Mouse (Mus musculus) MEL (cell line): ENCODE data around the gene Islr2. TPM values are rescaled to one million over a fixed set of nuclear protein-coding genes. Genes with fewer than 3 reads are reported as not detected.

ENCODE experiments used
- DNase-seq: peaks from one replicate; pipeline ENCODE4 v3.0.0; 2011; ENCODE audit warnings: low read depth, low spot score
- H3K27ac ChIP-seq: 2 replicates; pipeline ENCODE4 v1.5.1; 2012; ENCODE audit warnings: low read depth, mild to moderate bottlenecking, control low read depth, low read length, moderate library complexity; ENCODE audit not compliant: control insufficient read depth
- H3K27me3 ChIP-seq, 2 experiments: fragments of 150-350 bp in 1 of 2; sonication (generic) in 1 of 2; 2 replicates each; pipeline ENCODE4 v1.6.1; 2012; ENCODE audit warnings: low read length in 2 of 2, mild to moderate bottlenecking in 2 of 2, improper control_type of control experiment in 1 of 2, moderate library complexity in 1 of 2; ENCODE audit not compliant: insufficient read depth in 2 of 2, control insufficient read depth in 1 of 2
- H3K36me3 ChIP-seq, 2 experiments: 2 replicates each; pipeline ENCODE4 v1.6.1; 2012 to 2014; ENCODE audit warnings: low read length in 2 of 2, improper control_type of control experiment in 1 of 2, inconsistent platforms in 1 of 2, mild to moderate bottlenecking in 1 of 2; ENCODE audit not compliant: insufficient read depth in 2 of 2, control insufficient read depth in 1 of 2
- H3K4me1 ChIP-seq, 2 experiments: fragments of 150-350 bp in 1 of 2; sonication (generic) in 1 of 2; 2 replicates each; pipeline ENCODE4 v1.6.1; 2012; ENCODE audit warnings: low read length in 2 of 2, improper control_type of control experiment in 1 of 2, mild to moderate bottlenecking in 1 of 2; ENCODE audit not compliant: insufficient read depth in 2 of 2, control insufficient read depth in 1 of 2
- H3K4me3 ChIP-seq, 2 experiments: fragments of 150-350 bp in 1 of 2; sonication (generic) in 1 of 2; 2 replicates each; pipeline ENCODE4 v1.5.1; 2012; ENCODE audit warnings: low read depth in 2 of 2, low read length in 2 of 2, mild to moderate bottlenecking in 2 of 2, moderate library complexity in 2 of 2, control low read depth in 1 of 2, improper control_type of control experiment in 1 of 2; ENCODE audit not compliant: control insufficient read depth in 1 of 2, insufficient read depth in 1 of 2
- H3K79me2 ChIP-seq: 2 replicates; pipeline ENCODE4 v1.6.1; 2012; ENCODE audit warnings: mild to moderate bottlenecking, low read length, moderate library complexity; ENCODE audit not compliant: control insufficient read depth, poor library complexity, insufficient read depth
- H3K9ac ChIP-seq: 2 replicates; pipeline ENCODE4 v1.6.1; 2012; ENCODE audit warnings: low read depth, mild to moderate bottlenecking, control low read depth, low read length, moderate library complexity; ENCODE audit not compliant: control insufficient read depth, poor library complexity, severe bottlenecking
- H3K9me3 ChIP-seq: fragments of 150-350 bp; sonication (generic); replicated peaks from 2 replicates; pipeline ENCODE4 v1.6.1; 2012; ENCODE audit warnings: mild to moderate bottlenecking, low read length, improper control_type of control experiment, moderate library complexity; ENCODE audit not compliant: insufficient read depth
- BHLHE40 ChIP-seq: IDR thresholded peaks from 2 replicates; pipeline ENCODE4 v1.6.1; 2012; ENCODE audit warnings: low read depth, mild to moderate bottlenecking, inconsistent platforms, low read length, improper control_type of control experiment, borderline replicate concordance
- CHD1 ChIP-seq: IDR thresholded peaks from 2 replicates; pipeline ENCODE4 v1.6.1; 2012; ENCODE audit warnings: low read depth, mild to moderate bottlenecking, inconsistent platforms, low read length, improper control_type of control experiment
- CHD2 ChIP-seq: IDR thresholded peaks from 2 replicates; pipeline ENCODE4 v1.6.1; 2011; ENCODE audit warnings: low read length, improper control_type of control experiment
- E2F4 ChIP-seq: IDR thresholded peaks from 2 replicates; pipeline ENCODE4 v1.6.1; 2011; ENCODE audit warnings: low read depth, low read length, improper control_type of control experiment, borderline replicate concordance
- ELF1 ChIP-seq: IDR thresholded peaks from 2 replicates; pipeline ENCODE4 v1.6.1; 2014; ENCODE audit warnings: low read depth, mild to moderate bottlenecking, inconsistent platforms, low read length, improper control_type of control experiment, moderate library complexity
- EP300 ChIP-seq, 2 experiments: IDR thresholded peaks; 2 replicates each; pipeline ENCODE4 v1.6.1; 2011; ENCODE audit warnings: improper control_type of control experiment in 2 of 2, low read length in 2 of 2, low read depth in 1 of 2, mild to moderate bottlenecking in 1 of 2
- ETS1 ChIP-seq: IDR thresholded peaks from 2 replicates; pipeline ENCODE4 v1.6.1; 2012; ENCODE audit warnings: low read depth, mild to moderate bottlenecking, inconsistent platforms, low read length, improper control_type of control experiment, moderate library complexity
- GABPA ChIP-seq: IDR thresholded peaks from 2 replicates; pipeline ENCODE4 v1.6.1; 2012; ENCODE audit warnings: low read depth, mild to moderate bottlenecking, inconsistent platforms, low read length, improper control_type of control experiment, moderate library complexity
- HCFC1 ChIP-seq: IDR thresholded peaks from 2 replicates; pipeline ENCODE4 v1.6.1; 2012; ENCODE audit warnings: low read depth, mild to moderate bottlenecking, inconsistent platforms, low read length, improper control_type of control experiment, moderate library complexity
- JUND ChIP-seq: IDR thresholded peaks from 2 replicates; pipeline ENCODE4 v1.6.1; 2011; ENCODE audit warnings: low read depth, mild to moderate bottlenecking, improper control_type of control experiment, low read length
- KAT2A ChIP-seq: conservative IDR thresholded peaks from 2 replicates; pipeline ENCODE4 v1.6.1; 2012; ENCODE audit warnings: low read depth, low read length, improper control_type of control experiment, inconsistent platforms
- MAZ ChIP-seq: IDR thresholded peaks from 2 replicates; pipeline ENCODE4 v1.6.1; 2012; ENCODE audit warnings: low read depth, mild to moderate bottlenecking, inconsistent platforms, low read length, improper control_type of control experiment
- MXI1 ChIP-seq: IDR thresholded peaks from 2 replicates; pipeline ENCODE4 v1.6.1; 2011; ENCODE audit warnings: mild to moderate bottlenecking, low read depth, low read length, improper control_type of control experiment
- MYC ChIP-seq: IDR thresholded peaks from 2 replicates; pipeline ENCODE4 v1.6.1; 2011; ENCODE audit warnings: low read depth, mild to moderate bottlenecking, low read length, improper control_type of control experiment, moderate library complexity
- NELFE ChIP-seq: IDR thresholded peaks from 2 replicates; pipeline ENCODE4 v1.6.1; 2011; ENCODE audit warnings: low read depth, low read length, improper control_type of control experiment
- NRF1 ChIP-seq: IDR thresholded peaks from 2 replicates; pipeline ENCODE4 v1.6.1; 2014; ENCODE audit warnings: low read depth, mild to moderate bottlenecking, inconsistent platforms, low read length, improper control_type of control experiment, moderate library complexity; ENCODE audit not compliant: poor library complexity, insufficient read depth, severe bottlenecking
- POLR2A ChIP-seq, 2 experiments: IDR thresholded peaks; 2 replicates each; pipeline ENCODE4 v1.6.1; 2011 to 2012; ENCODE audit warnings: low read length in 2 of 2, mild to moderate bottlenecking in 2 of 2, control low read depth in 1 of 2, improper control_type of control experiment in 1 of 2, low read depth in 1 of 2, moderate library complexity in 1 of 2; ENCODE audit not compliant: control insufficient read depth in 1 of 2, insufficient read depth in 1 of 2, poor library complexity in 1 of 2
- POLR2AphosphoS2 ChIP-seq: IDR thresholded peaks from 2 replicates; pipeline ENCODE4 v1.6.1; 2011; ENCODE audit warnings: low read length, improper control_type of control experiment
- POLR2AphosphoS5 ChIP-seq: IDR thresholded peaks from 2 replicates; pipeline ENCODE4 v1.6.1; 2012; ENCODE audit warnings: low read depth, borderline replicate concordance, mild to moderate bottlenecking, inconsistent platforms, low read length, moderate library complexity, mixed read lengths
- SIN3A ChIP-seq: IDR thresholded peaks from 2 replicates; pipeline ENCODE4 v1.6.1; 2012; ENCODE audit warnings: low read length, improper control_type of control experiment, inconsistent platforms
- TBP ChIP-seq: IDR thresholded peaks from 2 replicates; pipeline ENCODE4 v1.8.0; 2011; ENCODE audit warnings: low read depth, low read length, improper control_type of control experiment
- TCF12 ChIP-seq: IDR thresholded peaks from 2 replicates; pipeline ENCODE4 v1.6.1; 2014; ENCODE audit warnings: low read depth, mild to moderate bottlenecking, inconsistent platforms, low read length, improper control_type of control experiment, moderate library complexity
- UBTF ChIP-seq: IDR thresholded peaks from 2 replicates; pipeline ENCODE4 v1.6.1; 2012; ENCODE audit warnings: low read depth, mild to moderate bottlenecking, inconsistent platforms, low read length, improper control_type of control experiment, moderate library complexity, borderline replicate concordance; ENCODE audit not compliant: insufficient read depth
- USF1 ChIP-seq: IDR thresholded peaks from 2 replicates; pipeline ENCODE4 v1.6.1; 2014; ENCODE audit warnings: low read depth, mild to moderate bottlenecking, inconsistent platforms, low read length, improper control_type of control experiment, moderate library complexity
- USF2 ChIP-seq, 2 experiments: IDR thresholded peaks; 2 replicates each; pipeline ENCODE4 v1.6.1; 2011 to 2012; ENCODE audit warnings: improper control_type of control experiment in 2 of 2, low read length in 2 of 2, borderline replicate concordance in 1 of 2, inconsistent platforms in 1 of 2, low read depth in 1 of 2, mild to moderate bottlenecking in 1 of 2; ENCODE audit not compliant: insufficient read depth in 1 of 2
- ZC3H11A ChIP-seq: IDR thresholded peaks from 2 replicates; pipeline ENCODE4 v1.6.1; 2012; ENCODE audit warnings: low read depth, mild to moderate bottlenecking, inconsistent platforms, low read length, improper control_type of control experiment
- ZKSCAN1 ChIP-seq: IDR thresholded peaks from 2 replicates; pipeline ENCODE4 v1.6.1; 2012; ENCODE audit warnings: low read depth, mild to moderate bottlenecking, inconsistent platforms, low read length, improper control_type of control experiment, moderate library complexity
- ZMIZ1 ChIP-seq: IDR thresholded peaks from 2 replicates; pipeline ENCODE4 v1.6.1; 2012; ENCODE audit warnings: low read depth, mild to moderate bottlenecking, inconsistent platforms, low read length, improper control_type of control experiment, moderate library complexity
- ZNF384 ChIP-seq: IDR thresholded peaks from 2 replicates; pipeline ENCODE4 v1.6.1; 2012; ENCODE audit warnings: low read depth, mild to moderate bottlenecking, inconsistent platforms, low read length, improper control_type of control experiment
- polyA plus RNA-seq, 2 experiments: library from polyadenylated mRNA; stranded (reverse) in 1 of 2; unstranded in 1 of 2; fragments of >175 nt in 1 of 2; fragments of >200 nt in 1 of 2; gene quantifications; 2 replicates each; pipeline versions ENCODE4 v1.2.1 to v1.2.4; 2012; ENCODE audit warnings: low replicate concordance in 2 of 2, low read depth in 1 of 2; ENCODE audit not compliant: insufficient read length in 2 of 2, insufficient read depth in 1 of 2, missing spikeins in 1 of 2
- total RNA-seq: library from RNA; depleted of rRNA; stranded (reverse); fragments of 300-350 nt; gene quantifications from 2 replicates; pipeline ENCODE4 v1.2.3, GENCODE M21; 2012

Gene Islr2
- total and polyA plus RNA-seq, 3 experiments: 0.15 to 0.17 TPM; not detected in 1

GRCm38 (mm10) chr9:58250322-58250721 is 46.2 kb upstream of the Islr2 start:
- Histone ChIP-seq H3K36me3 (peaks cover 0 to 13% of the 10 kb centered on the region in 2 experiments; a peak in 2 of 4 replicates), H3K9me3 (no peaks in the 10 kb centered on the region), H3K27ac (no peak overlapping the region; the same call in 1 of the 2 replicates), H3K27me3 (no peaks in the 10 kb centered on the region), H3K4me1 (peaks cover 2 to 11% of the 10 kb centered on the region in 2 experiments), H3K79me2 (peaks cover 22% of the 10 kb centered on the region), H3K4me3 (no peak overlapping the region), H3K9ac (no peak overlapping the region)
- DNase-seq: no peak
- TF ChIP-seq ZKSCAN1 (no peak), KAT2A (no peak), POLR2A (IDR thresholded peaks at IDR 0.05; ENCODE audit: control insufficient read depth in 1 of 2, insufficient read depth in 1 of 2, low read depth in 1 of 2, low read length in 2 of 2, poor library complexity in 1 of 2) (no peak), GABPA (no peak), POLR2AphosphoS5 (no peak), ZNF384 (no peak), ZMIZ1 (no peak), EP300 (IDR thresholded peaks at IDR 0.05; ENCODE audit: low read depth in 1 of 2, low read length in 2 of 2) (no peak), MXI1 (no peak), CHD1 (no peak), MAZ (no peak), NELFE (no peak)

DNA sequence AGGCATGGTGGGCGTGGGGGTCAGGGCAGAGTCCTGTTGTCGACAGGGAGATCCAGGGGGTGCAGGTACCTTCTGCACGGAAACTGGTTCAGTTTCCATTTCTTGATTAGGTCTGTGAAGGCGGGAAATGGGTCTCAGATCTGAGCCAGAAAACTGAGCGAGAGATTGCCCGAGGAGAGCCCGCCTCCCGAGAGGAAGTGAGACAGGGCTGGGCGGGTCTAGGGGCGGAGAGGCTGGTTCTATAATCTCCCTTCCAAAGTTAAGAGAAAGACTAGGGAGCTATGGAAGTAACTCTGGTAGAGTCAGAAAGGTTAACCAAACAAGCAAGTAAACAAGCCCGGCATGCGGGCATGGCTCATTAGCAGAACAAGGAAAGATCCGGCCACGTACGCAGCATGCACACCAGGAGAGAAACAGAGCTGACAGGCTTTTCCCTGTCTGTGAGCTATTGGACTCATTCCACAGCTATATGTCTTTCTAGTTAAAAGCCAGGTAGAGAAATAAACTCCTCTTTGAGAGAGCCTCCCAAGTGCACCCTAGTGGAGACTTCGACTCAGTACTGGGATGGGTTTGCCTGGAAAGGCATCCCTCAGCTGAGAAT is 45.6 kb upstream of the Islr2 start, which contains the start of gene Pml:
Pml (minus strand) TSS at position 195 of the 601 bp plus-strand sequence.
- Histone ChIP-seq H3K9ac (peak within 1 kb of the TSS; percentile 73), H3K4me1 (peaks cover 4 to 15% of the 10 kb centered on the region in 2 experiments), H3K9me3 (no peaks in the 10 kb centered on the region), H3K27me3 (no peaks in the 10 kb centered on the region), H3K36me3 (peaks cover 0 to 20% of the 10 kb centered on the region in 2 experiments; a peak in 2 of 4 replicates), H3K27ac (peak within 1 kb of the TSS; percentile 82), H3K4me3 (peak within 1 kb of the TSS; percentile 59 to 81), H3K79me2 (peaks cover 27% of the 10 kb centered on the region)
- DNase-seq: peak; percentile 91
- TF ChIP-seq UBTF (no peak), MYC (no peak), HCFC1 (no peak; the same call in none of the 2 replicates), SIN3A (peak; percentile 70; the same call in 1 of the 2 replicates), E2F4 (peak; percentile 98), POLR2AphosphoS2 (peak; percentile 89), NRF1 (no peak), BHLHE40 (no peak), ZNF384 (no peak), TBP (peak; percentile 81; the same call in 1 of the 2 replicates), ZC3H11A (no peak), CHD2 (no peak), USF1 (no peak), USF2 (IDR thresholded peaks at IDR 0.05; ENCODE audit: borderline replicate concordance in 1 of 2, insufficient read depth in 1 of 2, low read depth in 1 of 2, low read length in 2 of 2) (no peak), TCF12 (peak; percentile 64; the same call in 1 of the 2 replicates), ETS1 (0 out of 2 replicates have a peak, but pooled peaks have one; percentile 14), CHD1 (0 out of 2 replicates have a peak, but pooled peaks have one; percentile 18), NELFE (peak; percentile 81), ELF1 (no peak), KAT2A (no peak), ZMIZ1 (peak; percentile 72), JUND (no peak)
